Mouse (Mus musculus): ENCODE measurements around the gene Ephb1.

Gene Ephb1

DNA sequence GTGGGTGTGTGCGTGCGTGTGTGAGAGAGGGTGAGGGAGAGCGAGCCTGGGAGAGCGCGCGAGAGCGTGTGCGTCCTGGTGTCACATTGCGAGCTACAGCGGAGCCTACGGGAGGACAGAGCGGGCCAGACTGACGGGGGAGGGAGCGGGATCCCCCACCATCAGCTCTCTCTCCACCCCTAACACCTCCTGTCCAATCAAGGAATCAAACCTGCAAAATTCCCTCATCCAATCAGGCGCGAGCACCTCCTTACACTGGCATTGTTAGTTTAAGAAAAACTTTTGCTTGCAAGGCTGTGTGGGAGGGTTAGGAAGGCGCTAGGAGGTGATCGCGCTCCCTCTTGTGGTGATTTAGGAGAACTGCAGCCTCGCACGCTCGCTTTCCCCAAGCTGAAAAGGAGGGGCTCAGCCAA, at the start of gene Ephb1:
Gene Ephb1, minus strand, starts transcription at position 133 of the 413 bp plus-strand sequence.
- peak in 1 of 2 experiments; percentile 8 for DNase-seq (ENCODE audit: low read depth in 2 of 2, low spot score in 2 of 2)

DNA sequence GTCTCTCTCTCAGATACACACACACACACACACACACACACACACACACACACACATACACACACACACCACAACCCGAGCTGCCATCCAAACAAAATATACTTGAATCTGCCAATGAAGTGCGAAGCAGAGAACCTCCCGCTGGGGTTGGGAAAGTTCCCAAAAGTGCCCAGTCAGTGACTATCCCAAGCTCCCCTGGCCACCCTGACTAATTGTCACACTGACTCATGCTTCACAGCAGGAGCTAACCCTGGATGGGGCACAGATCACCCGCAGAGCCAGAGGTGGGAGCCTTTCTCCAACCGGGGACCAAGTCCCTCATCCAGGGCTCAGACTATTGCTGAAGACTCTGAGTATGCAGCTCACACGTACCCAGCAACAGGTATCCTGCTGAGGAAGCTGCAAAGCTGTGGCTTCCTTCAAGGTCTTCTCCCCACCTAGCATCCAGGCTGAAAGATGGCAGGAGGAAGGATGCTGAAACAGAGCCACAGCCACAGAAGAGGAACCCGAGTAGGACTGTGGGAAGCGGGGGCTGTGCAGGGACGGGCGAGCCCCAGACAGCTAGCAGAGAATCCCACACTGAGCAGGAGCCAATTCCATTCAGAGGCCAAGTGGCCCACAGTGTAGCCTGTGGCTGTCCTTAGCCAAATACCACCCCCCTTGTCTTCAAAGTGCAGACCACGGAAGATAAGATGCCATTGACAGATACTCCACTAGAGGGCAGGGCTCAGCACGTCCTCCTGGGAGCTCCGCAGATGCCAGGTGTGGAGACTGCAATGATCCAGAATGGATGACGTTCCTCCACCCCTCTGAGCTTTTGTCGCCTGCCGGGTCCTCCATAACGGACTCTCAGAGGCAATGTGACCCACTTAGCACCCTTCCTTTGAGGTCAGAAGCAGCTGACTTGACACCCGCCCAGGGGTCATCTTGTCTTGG, 48.9 kb upstream of the Ephb1 start:
- DNase-seq (ENCODE audit: low read depth in 2 of 2, low spot score in 2 of 2) = no peak

- no peak for DNase-seq (ENCODE audit: low read depth in 2 of 2, low spot score in 2 of 2)
Measured at GRCm38 (mm10) chr9:102402671-102403070, 48.2 kb upstream of the Ephb1 start.

GRCm38 (mm10) chr9:102388266-102388665, 33.8 kb upstream of the Ephb1 start:
- no peak for DNase-seq (ENCODE audit: low read depth in 2 of 2, low spot score in 2 of 2)

DNA sequence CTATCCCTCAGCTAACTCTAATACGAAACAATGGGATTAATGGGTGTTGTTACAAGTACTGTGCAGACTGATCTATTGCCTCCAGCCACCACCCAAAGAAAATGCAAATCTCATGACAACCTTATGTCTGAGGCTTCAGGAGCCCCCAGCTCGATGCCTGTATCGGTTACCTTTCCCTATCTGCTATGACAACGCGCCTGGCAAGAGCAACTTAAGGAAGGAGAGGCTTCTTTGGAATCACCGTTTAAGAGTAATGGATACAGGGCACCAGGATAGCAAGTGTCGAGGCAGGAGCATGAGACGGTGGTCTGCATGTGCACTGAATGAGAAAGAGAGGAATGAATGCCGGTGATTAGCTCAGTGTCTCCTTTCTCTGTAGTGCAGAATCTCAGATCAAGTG, 32.3 kb upstream of the Ephb1 start:
- DNase-seq (ENCODE audit: low read depth in 2 of 2, low spot score in 2 of 2) = no peak

GRCm38 (mm10) chr9:102380235-102380634, 25.7 kb upstream of the Ephb1 start:
- no peak for DNase-seq (ENCODE audit: low read depth in 2 of 2, low spot score in 2 of 2)

DNA sequence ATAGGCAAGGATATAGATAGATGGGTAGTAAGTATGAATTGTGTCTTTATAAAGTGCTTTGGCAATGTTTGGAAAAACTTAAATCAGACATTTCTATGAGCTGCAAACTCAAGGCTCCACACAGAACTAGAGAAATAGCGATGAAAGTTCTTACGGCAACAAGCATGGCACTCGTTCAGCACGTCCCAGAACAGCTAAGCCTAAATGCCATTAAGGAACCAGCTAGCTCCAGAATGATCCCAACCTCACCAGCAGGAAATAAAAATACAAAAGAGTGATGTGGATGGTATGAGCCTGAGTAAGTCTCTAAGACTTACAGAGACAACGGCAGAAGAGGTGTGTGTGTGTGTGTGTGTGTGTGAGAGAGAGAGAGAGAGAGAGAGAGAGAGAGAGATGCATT, 20.2 kb upstream of the Ephb1 start:
- DNase-seq (ENCODE audit: low read depth in 2 of 2, low spot score in 2 of 2) = no peak

DNA sequence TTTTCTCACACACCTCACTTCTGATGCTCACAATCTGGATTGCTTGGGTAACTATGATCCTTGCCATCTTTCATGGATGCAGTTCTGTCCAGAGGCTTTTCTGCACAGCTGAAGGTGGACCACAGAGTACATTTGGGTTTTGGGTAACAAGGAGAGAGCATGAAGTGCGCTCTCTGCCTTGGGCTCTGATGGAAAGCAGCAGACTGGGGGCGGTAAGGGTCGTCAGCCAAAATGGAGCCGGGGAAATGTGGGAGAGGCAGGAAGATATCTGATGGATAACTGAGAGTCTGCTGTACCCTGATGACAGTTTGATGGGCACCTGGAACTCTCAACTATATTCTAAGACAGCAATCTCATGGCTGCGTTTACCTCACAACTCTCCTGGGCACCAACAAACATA, 19.4 kb upstream of the Ephb1 start:
- no peak for DNase-seq (ENCODE audit: low read depth in 2 of 2, low spot score in 2 of 2)

- DNase-seq (ENCODE audit: low read depth in 2 of 2, low spot score in 2 of 2) = no peak
Measured at GRCm38 (mm10) chr9:102371936-102372335, 17.4 kb upstream of the Ephb1 start.

- DNase-seq (ENCODE audit: low read depth in 2 of 2, low spot score in 2 of 2) = no peak
Measured at GRCm38 (mm10) chr9:102371036-102371770, 16.7 kb upstream of the Ephb1 start.

- no peak for DNase-seq (ENCODE audit: low read depth in 2 of 2, low spot score in 2 of 2)
Measured at GRCm38 (mm10) chr9:102370141-102370540, 15.6 kb upstream of the Ephb1 start.

- DNase-seq (ENCODE audit: low read depth in 2 of 2, low spot score in 2 of 2) = no peak
Measured at GRCm38 (mm10) chr9:102369141-102369540, 14.6 kb upstream of the Ephb1 start.

- no peak for DNase-seq (ENCODE audit: low read depth in 2 of 2, low spot score in 2 of 2)
Measured at GRCm38 (mm10) chr9:102367796-102368195, 13.3 kb upstream of the Ephb1 start.

- DNase-seq (ENCODE audit: low read depth in 2 of 2, low spot score in 2 of 2) = no peak
Measured at GRCm38 (mm10) chr9:102365536-102365935, 11.0 kb upstream of the Ephb1 start.

GRCm38 (mm10) chr9:102359311-102359710, 4.8 kb upstream of the Ephb1 start:
- DNase-seq (ENCODE audit: low read depth in 2 of 2, low spot score in 2 of 2) = no peak

DNA sequence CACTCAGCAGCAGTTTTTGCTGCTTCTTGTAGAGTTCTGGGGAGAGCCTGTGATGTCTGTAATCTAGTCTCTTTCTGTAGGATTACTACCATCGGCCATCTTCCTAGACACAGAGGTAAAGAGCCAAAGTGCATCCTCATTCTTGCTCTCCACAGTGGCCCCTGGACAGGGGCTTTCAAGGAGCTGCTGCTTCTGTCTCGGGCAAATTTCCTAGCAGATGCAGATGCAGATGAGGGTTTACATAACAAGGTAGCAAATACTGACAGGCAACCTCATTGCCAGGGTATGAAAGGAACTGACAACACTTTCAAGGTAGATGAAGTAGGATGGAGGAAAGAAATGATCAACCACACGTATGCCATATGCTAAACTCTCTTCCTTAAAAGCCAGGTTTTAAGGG, 4.2 kb upstream of the Ephb1 start:
- DNase-seq (ENCODE audit: low read depth in 2 of 2, low spot score in 2 of 2) = no peak

GRCm38 (mm10) chr9:102358011-102358410, 3.5 kb upstream of the Ephb1 start:
- DNase-seq (ENCODE audit: low read depth in 2 of 2, low spot score in 2 of 2) = no peak

DNA sequence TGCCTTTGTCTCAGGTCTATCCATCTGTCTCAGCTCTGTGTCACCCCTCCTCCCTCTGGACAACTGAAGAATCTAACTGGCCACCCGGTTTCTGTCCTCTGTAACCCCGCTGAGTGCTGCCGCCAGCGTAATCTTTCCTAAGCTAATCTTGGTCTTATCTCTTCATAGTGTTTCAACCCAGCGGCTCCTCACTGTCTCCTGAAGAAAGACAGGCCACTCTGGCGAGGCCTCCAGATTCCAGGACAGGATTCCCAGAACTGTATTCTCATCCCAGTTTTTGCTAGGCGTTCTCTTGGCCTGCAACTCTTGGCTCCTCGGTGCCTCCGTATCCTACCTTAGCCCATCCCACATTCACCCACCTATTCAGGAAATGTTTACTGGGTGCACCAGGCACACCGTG, 2.0 kb upstream of the Ephb1 start:
- DNase-seq (ENCODE audit: low read depth in 2 of 2, low spot score in 2 of 2) = no peak

- no peak for DNase-seq (ENCODE audit: low read depth in 2 of 2, low spot score in 2 of 2)
Measured at GRCm38 (mm10) chr9:102355726-102356125, 1.2 kb upstream of the Ephb1 start.

- DNase-seq (ENCODE audit: low read depth in 2 of 2, low spot score in 2 of 2) = no peak
Measured at GRCm38 (mm10) chr9:102353636-102354491, 629 bp downstream of the Ephb1 start.

DNA sequence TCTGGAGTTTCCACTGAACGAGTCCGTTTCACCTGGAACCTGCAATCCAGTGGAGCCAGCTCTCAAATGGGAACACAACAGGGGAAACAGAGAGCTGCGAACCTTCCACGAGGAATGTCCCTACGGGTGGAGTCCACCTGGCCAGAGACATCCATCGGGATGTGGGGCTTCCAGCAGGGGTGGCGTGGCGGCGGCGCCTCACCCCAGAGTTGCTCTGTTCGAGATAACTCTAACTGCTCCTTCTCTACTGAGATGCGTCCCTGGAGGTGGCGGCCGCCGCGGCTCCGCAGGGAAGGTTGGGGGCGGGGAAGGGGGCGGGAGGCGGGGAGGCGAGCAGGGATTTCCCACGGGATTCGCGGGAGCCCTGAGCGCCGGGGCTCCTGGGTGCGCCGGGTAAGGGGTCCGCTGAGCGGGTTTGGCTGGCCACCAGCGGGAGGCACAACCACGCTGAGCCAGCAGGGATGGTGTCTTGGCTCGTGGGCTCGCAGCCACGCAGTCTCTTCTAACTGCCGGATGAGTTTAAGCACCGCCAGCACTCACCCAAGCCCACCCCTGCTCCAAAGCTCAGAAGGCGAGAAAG, 1.3 kb downstream of the Ephb1 start:
- DNase-seq (ENCODE audit: low read depth in 2 of 2, low spot score in 2 of 2) = no peak

Measured in CD8-positive naive resting alpha-beta T cell, adult 2 months (primary cell).